Mouse (Mus musculus) heart, postnatal 4 days (tissue): ENCODE results near the gene Tnfsf10. TPM values are rescaled to one million over a fixed set of nuclear protein-coding genes. Genes with fewer than 3 reads are reported as not detected.

Source experiments
- DNase-seq: peaks from one replicate; pipeline ENCODE4 v3.0.0; 2021
- total RNA-seq, 2 experiments: library from RNA; stranded (reverse); gene quantifications; 2 replicates each; pipeline ENCODE4 v1.2.3; 2021

Tnfsf10 gene
- total RNA-seq, 2 experiments from 2014 or later: 5.5 to 7.1 TPM

GRCm38 (mm10) chr3:27306815-27307214 lies 10.0 kb upstream of the Tnfsf10 start:
- no peak for DNase-seq

- DNase-seq: no peak
These were observed 5.9 kb upstream of the Tnfsf10 start for GRCm38 (mm10) chr3:27310973-27311372.

GRCm38 (mm10) chr3:27311475-27311874 lies 5.4 kb upstream of the Tnfsf10 start:
- DNase-seq: no peak

GRCm38 (mm10) chr3:27314506-27315164 lies 2.2 kb upstream of the Tnfsf10 start:
- DNase-seq: no peak

- DNase-seq: no peak
These were observed 628 bp downstream of the Tnfsf10 start for GRCm38 (mm10) chr3:27317288-27318024.

- no peak for DNase-seq
These were observed 2.8 kb downstream of the Tnfsf10 start for GRCm38 (mm10) chr3:27319650-27320049.

- DNase-seq: peak; percentile 23
These were observed 4.0 kb downstream of the Tnfsf10 start for GRCm38 (mm10) chr3:27320613-27321495.

- no peak for DNase-seq
These were observed 5.8 kb downstream of the Tnfsf10 start for GRCm38 (mm10) chr3:27322591-27322990.

GRCm38 (mm10) chr3:27323551-27323950 lies 6.7 kb downstream of the Tnfsf10 start:
- DNase-seq: no peak

- DNase-seq: peak; percentile 11
These were observed 9.9 kb downstream of the Tnfsf10 start for GRCm38 (mm10) chr3:27326633-27327191.

- no peak for DNase-seq
These were observed 13.9 kb downstream of the Tnfsf10 start for GRCm38 (mm10) chr3:27330706-27331105.

GRCm38 (mm10) chr3:27338437-27338836 lies 21.6 kb downstream of the Tnfsf10 start:
- DNase-seq: peak; percentile 55

- no peak for DNase-seq
These were observed 22.1 kb downstream of the Tnfsf10 start for GRCm38 (mm10) chr3:27338887-27339286.

- DNase-seq: no peak
These were observed 23.9 kb downstream of the Tnfsf10 start for GRCm38 (mm10) chr3:27340757-27341156.

GRCm38 (mm10) chr3:27342462-27342861 lies 25.6 kb downstream of the Tnfsf10 start:
- DNase-seq: no peak

- DNase-seq: peak; percentile 63
These were observed 28.7 kb downstream of the Tnfsf10 start for GRCm38 (mm10) chr3:27345526-27345925.

GRCm38 (mm10) chr3:27348462-27348861 lies 31.6 kb downstream of the Tnfsf10 start:
- no peak for DNase-seq

- peak; percentile 36 for DNase-seq
These were observed 34.3 kb downstream of the Tnfsf10 start for GRCm38 (mm10) chr3:27351105-27351504.

- no peak for DNase-seq
These were observed 42.4 kb downstream of the Tnfsf10 start for GRCm38 (mm10) chr3:27359100-27359720.

GRCm38 (mm10) chr3:27370125-27370524 lies 53.3 kb downstream of the Tnfsf10 start:
- DNase-seq: peak; percentile 71

GRCm38 (mm10) chr3:27370582-27371275 lies 53.9 kb downstream of the Tnfsf10 start:
- DNase-seq: no peak

GRCm38 (mm10) chr3:27371276-27371621 lies 54.4 kb downstream of the Tnfsf10 start, which contains the start of gene Ghsr:
Gene Ghsr, plus strand, starts transcription at chr3:27371351.
- no peak for DNase-seq
